Mouse (Mus musculus) kidney, postnatal 0 days (tissue): Measurements from ENCODE around the gene Vmn1r5. TPM values are rescaled to one million over a fixed set of nuclear protein-coding genes. Genes with fewer than 3 reads are reported as not detected.
"Not testable (repeated sequence)": the region's sequence is repeated elsewhere in the genome, so short reads cannot be mapped to it uniquely, and the experiment has no call there.

Experiments used
- ATAC-seq: fragments of 200-750 bp; cut with Nextera tagmentation; replicated peaks from 2 replicates; pipeline ENCODE4 v1.8.0; 2017; ENCODE audit warnings: low read depth, moderate number of reproducible peaks, moderate TSS enrichment, moderate library complexity; ENCODE audit not compliant: low FRiP score
- DNase-seq: peaks from one replicate; pipeline ENCODE4 v3.0.0-alpha.2; 2016; ENCODE audit warnings: low spot score
- H3K27ac ChIP-seq: fragments of 300-500 bp; sonication (generic); 2 replicates; pipeline ENCODE4 v1.5.1; 2014; ENCODE audit warnings: mild to moderate bottlenecking
- H3K27me3 ChIP-seq: fragments of 300-500 bp; sonication (generic); 2 replicates; pipeline ENCODE4 v1.6.1; 2014; ENCODE audit warnings: low read length, mixed read lengths; ENCODE audit not compliant: insufficient read depth
- H3K36me3 ChIP-seq: fragments of 300-500 bp; sonication (generic); 2 replicates; pipeline ENCODE4 v1.6.1; 2014; ENCODE audit warnings: low read length, mixed read lengths; ENCODE audit not compliant: insufficient read depth
- H3K4me1 ChIP-seq: fragments of 300-500 bp; sonication (generic); replicated peaks from 2 replicates; pipeline ENCODE4 v1.6.1; 2014; ENCODE audit warnings: antibody characterized with exemption, low read length, mixed read lengths; ENCODE audit not compliant: insufficient read depth
- H3K4me2 ChIP-seq: fragments of 300-500 bp; sonication (generic); 2 replicates; pipeline ENCODE4 v1.6.1; 2014; ENCODE audit warnings: mild to moderate bottlenecking, low read length, moderate library complexity, mixed read lengths
- H3K4me3 ChIP-seq: fragments of 300-500 bp; sonication (generic); replicated peaks from 2 replicates; pipeline ENCODE4 v1.5.1; 2014; ENCODE audit warnings: low read depth, low read length
- H3K9ac ChIP-seq: fragments of 300-500 bp; sonication (generic); 2 replicates; pipeline ENCODE4 v1.6.1; 2014; ENCODE audit warnings: low read depth, low read length
- H3K9me3 ChIP-seq: fragments of 300-500 bp; sonication (generic); replicated peaks from 2 replicates; pipeline ENCODE4 v1.6.1; 2016; ENCODE audit warnings: low read length, inconsistent platforms, mixed read lengths
- CTCF ChIP-seq: IDR thresholded peaks from 2 replicates; pipeline ENCODE4 v1.5.1; 2016; ENCODE audit warnings: antibody characterized with exemption, low read depth, mild to moderate bottlenecking, moderate library complexity
- WGBS: fragments of 180-500 bp; shearing (Covaris S2); extraction: QIAGEN DNeasy Blood & Tissue Kit; methylation state at CpG from one replicate; pipeline ENCODE4 v1.1.7; 2014; 5-methylcytosine and 5-hydroxymethylcytosine counted together
- polyA plus RNA-seq: library from polyadenylated mRNA; unstranded; fragments of >200 nt; fragmentation: Nextera tagmentation; extraction: Ambion mirVana; gene quantifications from 2 replicates; pipeline ENCODE4 v1.2.1, GENCODE M21; 2015

The Vmn1r5 gene
- polyA plus RNA-seq, 1 experiment from 2014 or later: not detected

DNA sequence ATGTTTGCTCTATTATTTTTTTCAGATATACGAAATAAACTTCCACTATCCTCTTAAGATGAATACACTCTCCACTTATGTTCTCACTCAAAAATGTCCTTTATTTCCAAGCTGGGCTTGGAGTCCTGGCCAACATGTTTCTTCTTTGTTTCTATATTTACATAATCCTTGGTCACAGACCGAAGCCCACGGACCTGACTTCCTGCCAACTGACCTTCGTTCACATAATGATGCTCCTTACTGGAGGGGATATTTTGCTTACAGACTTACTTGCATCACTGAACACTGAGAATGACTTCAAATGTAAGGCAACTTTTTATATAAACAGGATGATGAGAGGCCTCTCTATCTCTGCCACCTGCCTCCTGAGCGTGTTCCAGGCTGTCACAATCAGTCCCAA, 13.6 kb upstream of the Vmn1r5 start:
- no peak overlapping the region for H3K27ac ChIP-seq
- ATAC-seq (no peak), DNase-seq (no peak)
- no peak for TF ChIP-seq CTCF
- no peaks in the 10 kb centered on the region for H3K27me3 ChIP-seq
- no peak overlapping the region for H3K9ac ChIP-seq
- WGBS: 54% methylated on average over 5 of the region's 5 CpGs
- H3K9me3 ChIP-seq: no peaks in the 10 kb centered on the region
- no peaks in the 10 kb centered on the region for H3K4me1 ChIP-seq
- H3K36me3 ChIP-seq: no peaks in the 10 kb centered on the region
- H3K4me3 ChIP-seq: no peak overlapping the region
- no peak overlapping the region for H3K4me2 ChIP-seq

DNA sequence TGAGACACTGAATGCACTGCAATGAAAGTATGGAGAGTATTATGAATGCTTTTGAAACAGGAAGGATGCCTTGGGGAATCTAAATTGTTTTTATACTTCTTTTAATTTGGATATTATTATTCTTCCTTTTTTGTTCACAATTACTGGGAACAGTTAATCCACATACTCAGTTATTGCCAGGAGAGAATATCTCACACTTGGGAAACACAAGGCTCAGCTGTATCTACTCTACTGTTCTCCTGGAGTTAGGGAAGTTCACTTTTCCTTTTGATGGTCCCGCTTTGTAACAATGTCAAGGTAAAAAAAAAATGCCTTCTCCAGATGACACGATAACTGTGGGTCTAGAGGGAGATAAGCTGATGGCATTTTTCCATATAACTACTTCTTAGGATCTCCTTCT, 26.9 kb downstream of the Vmn1r5 start, which contains the start of gene Vmn1r6:
TSS of gene Vmn1r6 (plus strand) at position 301 of the 400 bp plus-strand sequence.
- Histone ChIP-seq H3K4me1 (no peaks in the 10 kb centered on the region), H3K9me3 (no peaks in the 10 kb centered on the region), H3K9ac (no peak within 1 kb of the TSS), H3K27me3 (no peaks in the 10 kb centered on the region), H3K4me3 (no peak within 1 kb of the TSS), H3K27ac (no peak within 1 kb of the TSS), H3K4me2 (no peak within 1 kb of the TSS), H3K36me3 (no peaks in the 10 kb centered on the region)
- DNase-seq (no peak), ATAC-seq (no peak)
- WGBS: 85% methylated on average over 2 of the region's 2 CpGs
- TF ChIP-seq CTCF: no peak

DNA sequence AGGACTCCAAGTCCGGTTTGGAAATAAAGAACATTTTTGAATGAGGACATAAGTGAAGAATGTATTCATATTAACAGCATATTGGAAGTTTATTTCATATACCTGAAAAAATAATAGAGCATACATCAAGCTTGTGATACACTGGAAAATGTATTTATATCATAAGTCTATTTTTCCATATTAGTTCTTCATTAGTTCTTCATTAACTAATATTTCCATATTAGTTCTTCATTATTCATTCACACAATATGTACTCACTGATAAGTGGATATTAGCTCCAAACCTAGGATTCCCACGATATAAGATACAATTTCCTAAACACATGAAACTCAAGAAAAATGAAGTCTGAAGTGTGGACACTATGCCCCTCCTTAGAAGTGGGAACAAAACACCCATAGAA, 55.2 kb downstream of the Vmn1r5 start, which contains the start of gene Vmn1r7:
TSS of gene Vmn1r7 (minus strand) at position 101 of the 400 bp plus-strand sequence.
- ATAC-seq, H3K27me3 ChIP-seq, H3K27ac ChIP-seq, H3K4me1 ChIP-seq, DNase-seq, H3K4me3 ChIP-seq, H3K9me3 ChIP-seq, H3K9ac ChIP-seq, H3K36me3 ChIP-seq, H3K4me2 ChIP-seq: not testable (repeated sequence)
- WGBS: 89% methylated on average over 2 of the region's 2 CpGs

DNA sequence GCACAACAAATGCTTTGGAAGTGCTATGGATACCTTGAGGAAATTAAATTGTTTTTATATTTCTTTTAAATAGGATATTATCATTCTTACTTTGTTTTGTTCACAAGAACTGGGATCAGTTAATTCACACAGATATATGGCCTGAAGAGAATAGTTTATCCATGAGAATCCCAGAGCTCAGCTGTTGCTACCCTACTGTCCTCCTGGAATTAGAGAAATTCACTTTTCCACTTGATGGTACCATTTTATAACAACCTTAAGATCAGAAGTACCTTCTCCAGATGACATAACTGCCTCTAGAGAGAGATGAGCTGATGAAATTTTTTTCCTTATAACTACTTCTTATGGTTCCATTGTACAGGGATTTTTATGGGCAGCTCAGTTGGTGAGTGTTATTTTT, 61.9 kb downstream of the Vmn1r5 start, which contains the start of gene Vmn1r8:
TSS of gene Vmn1r8 (plus strand) at position 301 of the 400 bp plus-strand sequence.
- Histone ChIP-seq H3K9me3 (no peaks in the 10 kb centered on the region), H3K36me3 (no peaks in the 10 kb centered on the region), H3K27ac (no peak within 1 kb of the TSS), H3K27me3 (no peaks in the 10 kb centered on the region), H3K4me3 (no peak within 1 kb of the TSS), H3K4me2 (no peak within 1 kb of the TSS), H3K4me1 (no peaks in the 10 kb centered on the region), H3K9ac (no peak within 1 kb of the TSS)
- DNase-seq (no peak), ATAC-seq (no peak)
- TF ChIP-seq CTCF: no peak

DNA sequence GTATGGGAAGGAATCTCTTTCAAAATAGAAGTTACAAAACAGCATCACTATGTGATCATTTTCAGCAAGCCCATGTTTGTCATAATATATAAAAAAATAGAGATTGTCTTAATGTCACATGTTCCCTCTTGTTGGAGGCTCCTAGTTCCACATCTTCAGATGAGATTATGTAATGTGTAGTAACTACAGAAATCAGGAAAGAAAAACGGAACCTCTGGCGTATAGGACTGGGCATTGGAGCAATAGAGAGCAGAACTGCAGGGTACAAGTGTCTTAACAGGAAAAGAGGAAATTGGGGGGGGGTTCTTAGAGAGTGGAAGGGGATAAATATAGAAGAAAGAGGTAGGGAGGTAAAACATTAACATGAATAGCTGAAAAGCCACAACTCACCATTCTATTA, 64.6 kb downstream of the Vmn1r5 start:
- Histone ChIP-seq H3K9ac (no peak overlapping the region), H3K36me3 (no peaks in the 10 kb centered on the region), H3K9me3 (no peaks in the 10 kb centered on the region), H3K4me1 (no peaks in the 10 kb centered on the region), H3K4me2 (no peak overlapping the region), H3K27me3 (no peaks in the 10 kb centered on the region), H3K4me3 (no peak overlapping the region), H3K27ac (no peak overlapping the region)
- no peak for TF ChIP-seq CTCF
- 77% methylated on average over 2 of the region's 2 CpGs for WGBS
- ATAC-seq (no peak), DNase-seq (no peak)

Other genes starting within 250 kb of the Vmn1r5 start
- 16.0 TPM in 2 replicates for gene Kbtbd2, start 172.5 kb upstream of the Vmn1r5 start, polyA plus RNA-seq
- 104 and 113 TPM in 2 replicates for gene Fkbp9, start 138.2 kb upstream of the Vmn1r5 start, polyA plus RNA-seq
- 82.4 and 85.9 TPM in 2 replicates for gene Nt5c3, start 46.3 kb upstream of the Vmn1r5 start, polyA plus RNA-seq
- 0.28 and 0.62 TPM in 2 replicates for gene Vmn1r4, start 46.3 kb upstream of the Vmn1r5 start, polyA plus RNA-seq
- gene Vmn1r6, start 27.0 kb downstream of the Vmn1r5 start, polyA plus RNA-seq: not detected in 2 replicates
- not detected in 2 replicates for gene Vmn1r7, start 55.1 kb downstream of the Vmn1r5 start, polyA plus RNA-seq
- gene Vmn1r8, start 62.0 kb downstream of the Vmn1r5 start, polyA plus RNA-seq: not detected in 2 replicates
- not detected in 2 replicates for gene Vmn1r9, start 96.5 kb downstream of the Vmn1r5 start, polyA plus RNA-seq
- not detected in 2 replicates for gene Vmn1r10, start 139.2 kb downstream of the Vmn1r5 start, polyA plus RNA-seq
- not detected in 2 replicates for gene Vmn1r11, start 163.2 kb downstream of the Vmn1r5 start, polyA plus RNA-seq
- not detected in 2 replicates for gene Vmn1r12, start 186.6 kb downstream of the Vmn1r5 start, polyA plus RNA-seq
- gene Vmn1r13, start 233.0 kb downstream of the Vmn1r5 start, polyA plus RNA-seq: not detected in 2 replicates